Comparison of ENCODE assay signal across 9 mouse cellular contexts in genomic region chr7:78913649-78914544, GRCm38 (mm10). TPM values are rescaled to one million over a fixed set of nuclear protein-coding genes. Genes with fewer than 3 reads are reported as not detected.
DNase-seq lines count a peak whose midpoint lies in the region; ATAC-seq and TF ChIP-seq lines count a peak whose summit lies in the region.
"Had no signal": no experiment of that assay in that cellular context is flagged by ENCODE, and none has a peak within 500 bp of the region (broad histone marks: within the 10 kb centered on the region; RNA-seq: fewer than 3 reads in every experiment).

No protein-coding gene starts in this region.

- H3K27me3 ChIP-seq in C2C12 (ENCODE audit: control insufficient read depth, insufficient read depth, insufficient read length): no peaks in the 10 kb centered on the region
- no peaks in the 10 kb centered on the region for H3K27me3 ChIP-seq in hindbrain, postnatal 0 days (ENCODE audit: insufficient read depth, low read length)
- H3K27me3 ChIP-seq: limb, embryonic 12.5 days had no signal

- H3K79me3 ChIP-seq in C2C12 (ENCODE audit: low read depth): no peaks in the 10 kb centered on the region

- H3ac ChIP-seq in C2C12 (ENCODE audit: control insufficient read depth, insufficient read length, low read depth): no peak overlapping the region

- no peak overlapping the region for H3K9ac ChIP-seq in hindbrain, postnatal 0 days (replicated peaks; ENCODE audit: low read length)
- H3K9ac ChIP-seq: limb, embryonic 12.5 days had no signal

- peaks cover 11% of the 10 kb centered on the region for H3K4me1 ChIP-seq in hindbrain, postnatal 0 days (ENCODE audit: insufficient read depth, low read length)

- no peaks in the 10 kb centered on the region for H3K9me3 ChIP-seq in hindbrain, postnatal 0 days (ENCODE audit: low read length)
- H3K9me3 ChIP-seq: limb, embryonic 12.5 days had no signal

- ATAC-seq in hindbrain, postnatal 0 days: no peak

- TF ChIP-seq CTCF in C2C12 (IDR thresholded peaks at IDR 0.05; ENCODE audit: control insufficient read depth, insufficient read depth, insufficient read length): no peak
- TF ChIP-seq CTCF in hindbrain, postnatal 0 days (IDR thresholded peaks at IDR 0.05; ENCODE audit: low read depth): no peak

- DNase-seq in cerebellum, postnatal 10 days: peak; percentile 63 to 64
- no peak for DNase-seq in cerebellum, adult 8-10 months
- DNase-seq in c-Kit-positive CD71-negative TER-119-negative erythroid progenitor cells, embryonic 14.5 days (ENCODE audit: low read depth): peak; percentile 46
- peak; percentile 23 for DNase-seq in hindbrain, postnatal 0 days (ENCODE audit: low spot score)
- peak; percentile 94 for DNase-seq in lung, postnatal 36 days
- peak; percentile 33 to 44 for DNase-seq in thymus, adult 18-20 months
- no peak for DNase-seq in left cerebral cortex, postnatal 14 days (ENCODE audit: low spot score in 2 of 2)

- peak overlapping the region; percentile 16 for H3K4me3 ChIP-seq in C2C12 (ENCODE audit: insufficient read depth, poor library complexity, severe bottlenecking)
- H3K4me3 ChIP-seq in hindbrain, postnatal 0 days (ENCODE audit: low read length): no peak overlapping the region
- H3K4me3 ChIP-seq: limb, embryonic 12.5 days had no signal

- H3K4me2 ChIP-seq in hindbrain, postnatal 0 days (ENCODE audit: low read depth, low read length): no peak overlapping the region
- H3K4me2 ChIP-seq: limb, embryonic 12.5 days had no signal

- H3K79me2 ChIP-seq in C2C12 (ENCODE audit: control insufficient read depth, insufficient read depth): no peaks in the 10 kb centered on the region

- no peak overlapping the region for H3K27ac ChIP-seq in hindbrain, postnatal 0 days
- H3K27ac ChIP-seq: limb, embryonic 12.5 days had no signal

- 80% methylated on average over 19 of the region's 19 CpGs for WGBS in hindbrain, postnatal 0 days

- H3K36me3 ChIP-seq in C2C12 (ENCODE audit: control insufficient read depth, insufficient read depth): peaks cover 15% of the 10 kb centered on the region
- no peaks in the 10 kb centered on the region for H3K36me3 ChIP-seq in hindbrain, postnatal 0 days (ENCODE audit: insufficient read depth, low read length)

- intact Hi-C loops in left cerebral cortex, postnatal 14 days (cut with DNase I): no loop called here

TF ChIP-seq in C2C12, 6 proteins besides CTCF, POLR2A, EP300 and RAD21:
- TF ChIP-seq FOSL1 (IDR thresholded peaks at IDR 0.05; ENCODE audit: insufficient read depth, low read length, poor library complexity, severe bottlenecking) (no peak), USF1 (IDR thresholded peaks at IDR 0.05; ENCODE audit: low read depth) (no peak), MYOD1 (IDR thresholded peaks at IDR 0.05; ENCODE audit: control insufficient read depth, insufficient read length, low read depth) (no peak), CEBPB (IDR thresholded peaks at IDR 0.05; ENCODE audit: low read depth) (peak; percentile 96)

RNA-seq across cellular contexts. Expression of gene Isg20, which starts 0.7 kb away (rescaled TPM):
- polyA plus RNA-seq in C2C12 (2012; fragmentation: generic; extraction: Trizol): 5.3 TPM
- total RNA-seq in hindbrain, postnatal 0 days (2014; rRNA removed): 2.0 and 4.1 TPM in 2 replicates
- 0.76 and 1.3 TPM in 2 replicates for polyA plus RNA-seq in hindbrain, postnatal 0 days (2015; fragmentation: Nextera tagmentation; extraction: Ambion mirVana)
- 1 to 10 TPM in 1 of 2 experiments, under 1 TPM in 1; 0.90 to 1.0 TPM for total RNA-seq in left cerebral cortex, postnatal 14 days (2021)

RNA-seq across cellular contexts. Expression of gene Aen, which starts 18.2 kb away (rescaled TPM):
- polyA plus RNA-seq in C2C12 (2012; fragmentation: generic; extraction: Trizol): 77.7 TPM
- 36.6 and 43.0 TPM in 2 replicates for total RNA-seq in hindbrain, postnatal 0 days (2014; rRNA removed)
- 49.3 and 54.4 TPM in 2 replicates for polyA plus RNA-seq in hindbrain, postnatal 0 days (2015; fragmentation: Nextera tagmentation; extraction: Ambion mirVana)
- 10 to 100 TPM; 22.3 to 24.0 TPM for total RNA-seq in left cerebral cortex, postnatal 14 days (2021)

Comparison
In these comparisons a context has a peak if more than half of its experiments do, and no peak if none do; other contexts are left out.
1. DNase-seq: peak in cerebellum, postnatal 10 days (2 of 2), c-Kit-positive CD71-negative TER-119-negative erythroid progenitor cells, embryonic 14.5 days (single experiment), hindbrain, postnatal 0 days (single experiment), lung, postnatal 36 days (single experiment) and thymus, adult 18-20 months (2 of 2); none in cerebellum, adult 8-10 months (single experiment) and left cerebral cortex, postnatal 14 days (0 of 2).